Mouse (Mus musculus): ENCODE data around the gene Mettl16. TPM values are rescaled to one million over a fixed set of nuclear protein-coding genes. Genes with fewer than 3 reads are reported as not detected.
"Not testable (repeated sequence)": the region's sequence is repeated elsewhere in the genome, so short reads cannot be mapped to it uniquely, and the experiment has no call there.

The Mettl16 gene
- polyA plus RNA-seq, 1 experiment from 2014 or later, result 34.8 TPM

DNA sequence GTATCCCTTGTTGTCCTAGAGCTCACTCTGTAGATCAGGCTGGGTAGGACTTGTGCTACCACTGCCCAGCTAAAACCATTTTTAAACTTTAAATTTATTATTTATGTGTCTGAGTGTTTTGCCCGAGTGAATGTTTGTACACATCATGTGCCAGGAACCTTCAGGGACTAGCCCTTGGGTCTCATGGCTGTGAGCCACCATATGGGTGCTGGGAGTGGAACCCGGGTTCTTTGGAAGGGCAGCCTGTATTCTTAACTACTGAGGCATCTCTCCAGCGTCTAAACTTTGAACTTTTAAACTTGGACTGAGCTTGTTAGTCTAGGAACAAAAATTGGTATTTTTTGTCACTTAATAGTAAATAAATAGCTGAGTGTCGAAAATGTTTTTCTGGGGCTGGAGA lies 22.2 kb downstream of the Mettl16 start:
- no peak for DNase-seq
- Histone ChIP-seq H3K4me2 (no peak overlapping the region), H3K9ac (no peak overlapping the region), H3K27me3 (no peaks in the 10 kb centered on the region), H3K4me3 (replicated peaks) (no peak overlapping the region), H3K27ac (no peak overlapping the region), H3K36me3 (peaks cover 85% of the 10 kb centered on the region), H3K9me3 (replicated peaks) (no peaks in the 10 kb centered on the region), H3K4me1 (replicated peaks) (no peaks in the 10 kb centered on the region)
- no peak for ATAC-seq (ENCODE audit: low read depth)
- WGBS (ENCODE audit: insufficient replicate concordance), result 82% methylated on average over 4 of the region's 4 CpGs

DNA sequence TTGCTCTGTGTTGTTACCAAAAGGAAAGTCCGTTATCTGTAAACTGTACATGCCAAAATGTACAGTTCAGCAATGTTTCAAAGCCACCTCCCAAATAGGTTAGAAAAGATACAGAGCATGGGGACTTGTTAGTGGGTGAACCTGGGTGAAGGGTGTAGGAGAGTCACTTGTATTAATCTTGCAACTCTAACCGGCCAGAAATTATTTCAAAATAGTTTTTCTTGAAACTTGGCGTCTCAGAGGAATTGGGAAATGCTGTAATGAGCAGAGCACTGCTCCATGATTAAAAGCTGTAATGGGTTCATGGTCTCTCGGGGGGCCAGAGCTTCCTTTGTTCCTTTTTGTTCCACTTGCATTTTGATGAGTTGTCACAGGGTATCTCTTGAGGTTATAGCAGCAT lies 30.0 kb downstream of the Mettl16 start:
- no peaks in the 10 kb centered on the region for H3K27me3 ChIP-seq
- no peaks in the 10 kb centered on the region for H3K4me1 ChIP-seq (replicated peaks)
- H3K4me2 ChIP-seq, result no peak overlapping the region
- WGBS (ENCODE audit: insufficient replicate concordance), result 73% methylated on average over 4 of the region's 4 CpGs
- ATAC-seq (ENCODE audit: low read depth) (no peak), DNase-seq (no peak)
- H3K4me3 ChIP-seq (replicated peaks), result no peak overlapping the region
- H3K36me3 ChIP-seq, result peaks cover 62% of the 10 kb centered on the region
- H3K9me3 ChIP-seq (replicated peaks), result no peaks in the 10 kb centered on the region
- H3K27ac ChIP-seq, result no peak overlapping the region
- H3K9ac ChIP-seq, result no peak overlapping the region

DNA sequence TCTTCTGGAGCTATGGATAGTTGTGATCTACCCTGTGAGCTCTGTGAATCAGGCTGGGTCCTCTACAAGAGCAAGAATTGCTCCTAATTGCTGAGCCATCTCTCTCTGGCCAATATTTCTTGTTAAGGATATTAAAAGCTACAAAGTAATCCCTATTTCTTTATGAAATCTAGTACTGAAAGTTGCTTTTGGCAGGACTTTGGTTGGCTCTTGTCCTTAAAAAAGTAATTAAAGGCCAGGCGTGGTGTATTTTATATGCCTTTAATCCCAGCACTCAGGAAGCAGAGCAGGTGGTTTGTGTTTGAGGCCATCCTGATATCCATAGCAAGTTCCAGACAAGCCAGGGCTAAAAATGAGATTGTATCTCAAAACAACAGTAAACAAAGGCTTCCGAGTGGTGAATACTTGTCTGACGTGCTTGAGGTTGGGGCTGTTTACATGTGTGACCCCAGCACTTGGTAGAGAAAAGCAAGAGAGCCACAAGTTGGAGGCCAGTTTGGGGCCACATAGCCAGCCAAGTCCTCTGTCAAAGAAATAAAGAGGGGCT lies 33.5 kb downstream of the Mettl16 start:
- H3K4me1 ChIP-seq (replicated peaks), result no peaks in the 10 kb centered on the region
- DNase-seq (no peak), ATAC-seq (ENCODE audit: low read depth) (no peak)
- no peak overlapping the region for H3K9ac ChIP-seq
- H3K36me3 ChIP-seq, result peaks cover 67% of the 10 kb centered on the region
- WGBS (ENCODE audit: insufficient replicate concordance), result 86% methylated on average over 3 of the region's 3 CpGs
- no peak overlapping the region for H3K4me2 ChIP-seq
- H3K9me3 ChIP-seq (replicated peaks), result no peaks in the 10 kb centered on the region
- no peaks in the 10 kb centered on the region for H3K27me3 ChIP-seq
- no peak overlapping the region for H3K4me3 ChIP-seq (replicated peaks)
- no peak overlapping the region for H3K27ac ChIP-seq

DNA sequence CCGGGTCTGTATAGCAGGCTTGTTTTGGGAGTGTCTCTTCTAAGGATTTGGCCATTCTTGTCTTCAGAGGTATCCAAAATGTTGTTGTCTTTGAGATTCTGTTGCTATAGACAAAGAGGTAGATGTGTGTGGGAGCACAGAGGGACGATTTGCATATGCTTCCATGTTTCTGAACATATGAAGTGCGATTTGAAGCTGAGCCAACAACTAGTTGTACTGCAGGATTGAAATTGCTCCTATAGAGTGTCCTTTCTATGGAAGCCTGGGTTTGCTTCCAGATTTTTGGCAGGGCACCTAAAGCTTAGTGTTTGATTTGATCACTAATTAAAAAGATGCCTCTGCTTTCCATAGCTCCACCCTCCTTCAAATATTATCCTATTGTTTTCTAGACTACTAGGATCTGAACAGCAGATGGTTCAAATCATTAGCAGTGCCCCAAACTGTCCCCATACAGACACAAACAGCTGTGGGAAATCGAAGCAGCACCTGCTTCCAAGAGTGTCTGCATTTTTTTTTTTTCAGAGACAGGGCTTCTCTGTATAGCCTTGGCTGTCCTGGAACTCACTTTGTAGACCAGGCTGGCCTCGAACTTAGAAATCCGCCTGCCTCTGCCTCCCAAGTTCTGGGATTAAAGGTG lies 36.7 kb downstream of the Mettl16 start:
- DNase-seq (no peak), ATAC-seq (ENCODE audit: low read depth) (no peak)
- WGBS (ENCODE audit: insufficient replicate concordance), result 81% methylated on average over 6 of the region's 6 CpGs
- Histone ChIP-seq H3K9ac (no peak overlapping the region), H3K27me3 (no peaks in the 10 kb centered on the region), H3K9me3 (replicated peaks) (no peaks in the 10 kb centered on the region), H3K36me3 (peaks cover 53% of the 10 kb centered on the region), H3K4me2 (no peak overlapping the region), H3K27ac (no peak overlapping the region), H3K4me1 (replicated peaks) (peaks cover 7% of the 10 kb centered on the region), H3K4me3 (replicated peaks) (no peak overlapping the region)

DNA sequence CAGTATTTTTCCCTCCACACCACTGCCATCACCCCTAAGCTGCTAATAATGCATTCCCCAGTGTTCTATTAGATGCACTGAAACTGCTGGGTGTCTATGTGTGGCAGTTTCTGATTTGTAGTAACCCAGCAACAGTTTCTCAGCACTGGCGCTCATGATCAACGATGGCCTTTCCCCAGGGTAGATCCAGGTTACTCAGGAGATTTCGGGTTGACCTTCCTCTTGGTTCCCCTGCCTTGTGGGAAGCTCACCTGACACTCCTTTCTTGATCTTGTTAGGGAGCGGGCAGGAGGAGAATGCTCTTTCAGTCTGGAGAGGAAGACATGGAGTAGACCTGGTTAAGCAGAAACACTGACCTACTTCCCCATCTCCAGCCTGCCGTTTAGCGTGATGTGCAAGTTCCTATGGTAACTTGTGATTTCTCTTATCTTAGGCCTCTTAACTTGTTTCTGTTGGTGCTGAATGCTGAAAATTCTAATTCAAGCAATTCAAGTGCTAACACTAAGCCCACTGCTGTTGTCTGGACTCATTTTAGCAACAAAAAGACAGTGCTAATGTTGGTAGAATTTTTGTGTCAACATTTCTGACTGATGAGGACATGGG lies 37.7 kb downstream of the Mettl16 start:
- H3K27ac ChIP-seq, result no peak overlapping the region
- 80% methylated on average over 6 of the region's 6 CpGs for WGBS (ENCODE audit: insufficient replicate concordance)
- H3K4me1 ChIP-seq (replicated peaks), result peaks cover 7% of the 10 kb centered on the region
- no peaks in the 10 kb centered on the region for H3K9me3 ChIP-seq (replicated peaks)
- no peaks in the 10 kb centered on the region for H3K27me3 ChIP-seq
- no peak overlapping the region for H3K4me3 ChIP-seq (replicated peaks)
- no peak overlapping the region for H3K9ac ChIP-seq
- no peak overlapping the region for H3K4me2 ChIP-seq
- ATAC-seq (ENCODE audit: low read depth), result no peak
- DNase-seq, result no peak
- peaks cover 57% of the 10 kb centered on the region for H3K36me3 ChIP-seq

DNA sequence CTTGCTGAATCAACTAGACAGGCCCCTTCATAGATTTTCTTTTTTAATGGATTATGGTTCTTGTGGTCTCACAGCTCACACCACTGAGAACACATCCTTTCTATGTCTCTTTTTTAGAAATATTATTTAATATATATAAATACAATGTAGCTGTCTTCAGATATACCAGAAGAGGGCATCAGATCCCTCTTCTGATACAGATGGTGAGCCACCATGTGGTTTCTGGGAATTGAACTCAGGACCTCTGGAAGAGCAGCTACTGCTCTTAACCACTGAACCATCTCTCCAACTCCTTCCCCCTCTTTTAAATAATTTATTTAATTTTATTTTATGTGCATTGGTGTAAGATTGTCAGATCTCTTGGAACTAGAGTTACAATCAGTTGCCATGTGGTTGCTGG lies 39.5 kb downstream of the Mettl16 start:
- H3K9me3 ChIP-seq (replicated peaks), result no peaks in the 10 kb centered on the region
- no peak for ATAC-seq (ENCODE audit: low read depth)
- H3K4me3 ChIP-seq (replicated peaks), result no peak overlapping the region
- H3K27me3 ChIP-seq, result no peaks in the 10 kb centered on the region
- H3K4me1 ChIP-seq (replicated peaks), result peaks cover 7% of the 10 kb centered on the region
- H3K4me2 ChIP-seq, result no peak overlapping the region
- H3K36me3 ChIP-seq, result peaks cover 58% of the 10 kb centered on the region
- H3K9ac ChIP-seq, result no peak overlapping the region
- H3K27ac ChIP-seq, result no peak overlapping the region
- no peak for DNase-seq

DNA sequence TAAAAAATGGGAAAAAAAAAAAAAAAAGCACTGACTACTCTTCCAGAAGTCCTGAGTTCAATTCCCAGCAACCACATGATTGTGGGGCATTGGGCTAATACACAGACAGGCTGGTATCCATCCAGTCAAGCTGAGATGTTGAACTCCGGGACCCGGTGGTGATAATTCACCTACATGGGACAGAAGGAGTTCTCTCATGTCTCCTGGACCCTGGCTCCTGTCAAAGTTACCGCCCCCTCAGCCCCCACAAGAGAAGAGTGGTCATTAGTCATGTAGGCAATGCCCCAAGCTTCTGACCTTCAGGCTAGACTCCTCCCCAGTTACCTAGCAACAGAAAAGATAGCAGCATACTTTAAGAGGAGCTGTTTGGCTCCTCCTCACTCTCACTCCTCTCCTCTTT lies 40.4 kb downstream of the Mettl16 start:
- peaks cover 50% of the 10 kb centered on the region for H3K36me3 ChIP-seq
- H3K4me2 ChIP-seq; ATAC-seq (ENCODE audit: low read depth); DNase-seq; H3K9ac ChIP-seq; H3K4me3 ChIP-seq (replicated peaks); H3K4me1 ChIP-seq (replicated peaks); H3K27ac ChIP-seq; H3K9me3 ChIP-seq (replicated peaks); H3K27me3 ChIP-seq: not testable (repeated sequence)
- 81% methylated on average over 3 of the region's 3 CpGs for WGBS (ENCODE audit: insufficient replicate concordance)

DNA sequence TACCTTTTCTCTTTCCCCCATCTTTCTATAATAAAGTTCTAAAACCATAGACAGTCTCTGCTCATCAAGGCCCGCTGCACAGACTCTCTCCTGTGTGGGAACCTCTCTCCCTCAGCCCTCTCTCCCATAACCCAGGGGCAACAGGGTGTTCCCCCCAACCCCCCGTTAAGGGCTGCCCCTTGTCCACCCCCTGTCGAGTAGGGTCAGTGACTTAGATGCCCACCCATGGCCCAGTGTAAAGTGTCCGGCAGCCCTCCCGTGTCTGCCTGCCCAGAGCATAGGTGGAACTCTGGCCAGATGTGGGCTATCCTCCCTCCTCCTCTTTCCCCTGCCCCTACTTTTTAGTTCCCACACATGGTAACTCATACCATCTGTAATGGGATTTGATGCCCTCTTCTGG lies 40.9 kb downstream of the Mettl16 start:
- ATAC-seq (ENCODE audit: low read depth) (no peak), DNase-seq (no peak)
- Histone ChIP-seq H3K36me3 (peaks cover 49% of the 10 kb centered on the region), H3K4me2 (no peak overlapping the region), H3K4me3 (replicated peaks) (no peak overlapping the region), H3K9ac (no peak overlapping the region), H3K27ac (no peak overlapping the region), H3K27me3 (no peaks in the 10 kb centered on the region), H3K9me3 (replicated peaks) (no peaks in the 10 kb centered on the region), H3K4me1 (replicated peaks) (peaks cover 7% of the 10 kb centered on the region)
- WGBS (ENCODE audit: insufficient replicate concordance), result 89% methylated on average over 5 of the region's 5 CpGs

DNA sequence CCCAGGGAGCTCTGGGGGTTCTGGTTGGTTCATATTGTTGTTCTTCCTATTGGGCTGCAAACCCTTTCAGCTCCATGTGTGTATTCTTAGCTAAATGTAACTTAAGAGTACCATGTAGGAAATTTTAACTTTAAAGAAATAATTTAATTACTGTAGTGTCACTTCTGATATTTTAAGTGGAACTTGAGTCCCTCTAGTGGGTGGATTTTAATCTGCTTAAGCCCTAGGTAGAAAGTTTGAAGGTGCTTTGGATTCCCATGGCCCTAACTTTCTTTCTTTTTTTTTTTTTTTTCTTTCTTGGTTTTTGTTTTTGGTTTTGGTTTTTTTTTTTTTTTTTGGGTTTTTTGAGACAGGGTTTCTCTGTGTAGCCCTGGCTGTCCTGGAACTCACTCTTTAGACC lies 45.2 kb downstream of the Mettl16 start:
- H3K9me3 ChIP-seq (replicated peaks), result no peaks in the 10 kb centered on the region
- peaks cover 54% of the 10 kb centered on the region for H3K36me3 ChIP-seq
- peaks cover 7% of the 10 kb centered on the region for H3K4me1 ChIP-seq (replicated peaks)
- H3K27ac ChIP-seq, result no peak overlapping the region
- no peak overlapping the region for H3K4me2 ChIP-seq
- no peak for ATAC-seq (ENCODE audit: low read depth)
- H3K27me3 ChIP-seq, result no peaks in the 10 kb centered on the region
- H3K4me3 ChIP-seq (replicated peaks), result no peak overlapping the region
- no peak overlapping the region for H3K9ac ChIP-seq
- DNase-seq, result no peak

DNA sequence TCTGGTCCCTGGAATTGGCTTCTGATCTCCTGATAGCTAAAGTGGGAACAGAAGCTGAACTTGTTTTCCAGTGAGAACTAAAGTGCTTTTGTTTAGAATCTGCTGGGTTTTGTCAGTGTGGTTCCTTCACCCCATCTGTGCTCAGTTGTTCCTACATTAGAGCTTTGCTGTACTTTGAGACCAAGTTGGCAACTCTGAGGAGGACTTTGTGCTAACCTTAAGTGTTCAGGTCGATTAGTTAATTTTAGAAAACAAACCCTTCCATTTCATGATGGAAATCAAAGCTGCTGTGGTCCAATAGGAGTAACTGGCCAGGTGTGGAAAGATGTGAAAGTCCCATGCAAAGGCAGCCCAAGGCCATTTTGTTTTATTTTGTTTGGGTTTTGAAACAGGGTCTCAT lies 50.3 kb downstream of the Mettl16 start:
- ATAC-seq (ENCODE audit: low read depth), result no peak
- 59% methylated on average over 1 of the region's 1 CpGs for WGBS (ENCODE audit: insufficient replicate concordance)
- DNase-seq, result no peak
- H3K27ac ChIP-seq, result no peak overlapping the region
- H3K9me3 ChIP-seq (replicated peaks), result no peaks in the 10 kb centered on the region
- peaks cover 40% of the 10 kb centered on the region for H3K36me3 ChIP-seq
- H3K27me3 ChIP-seq, result no peaks in the 10 kb centered on the region
- H3K4me1 ChIP-seq (replicated peaks), result peaks cover 8% of the 10 kb centered on the region
- no peak overlapping the region for H3K9ac ChIP-seq
- no peak overlapping the region for H3K4me2 ChIP-seq
- no peak overlapping the region for H3K4me3 ChIP-seq (replicated peaks)

DNA sequence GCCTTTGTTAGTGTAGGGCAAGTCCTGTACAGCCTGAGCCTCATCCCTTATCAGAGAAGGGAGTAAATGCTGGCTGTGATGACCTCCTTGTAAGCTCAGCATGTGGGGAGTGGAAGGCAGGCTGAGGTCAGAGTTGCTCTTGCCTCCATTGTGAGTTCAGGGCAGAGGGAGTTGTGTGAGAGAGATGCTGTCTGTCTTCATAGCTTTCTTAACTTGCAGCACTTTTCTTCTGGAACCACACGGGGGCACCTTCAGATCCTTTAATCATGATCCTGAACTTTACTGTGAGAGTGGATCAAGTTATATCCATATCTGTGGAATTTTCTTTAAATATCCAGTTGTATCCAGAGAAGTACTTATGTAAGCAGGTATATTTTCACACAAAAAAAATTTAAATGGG lies 50.8 kb downstream of the Mettl16 start:
- H3K27ac ChIP-seq, result no peak overlapping the region
- ATAC-seq (ENCODE audit: low read depth), result no peak
- peaks cover 13% of the 10 kb centered on the region for H3K4me1 ChIP-seq (replicated peaks)
- WGBS (ENCODE audit: insufficient replicate concordance), result 54% methylated on average over 1 of the region's 1 CpGs
- no peak overlapping the region for H3K4me3 ChIP-seq (replicated peaks)
- H3K4me2 ChIP-seq, result no peak overlapping the region
- peaks cover 36% of the 10 kb centered on the region for H3K36me3 ChIP-seq
- no peaks in the 10 kb centered on the region for H3K9me3 ChIP-seq (replicated peaks)
- no peaks in the 10 kb centered on the region for H3K27me3 ChIP-seq
- H3K9ac ChIP-seq, result no peak overlapping the region
- DNase-seq, result no peak

DNA sequence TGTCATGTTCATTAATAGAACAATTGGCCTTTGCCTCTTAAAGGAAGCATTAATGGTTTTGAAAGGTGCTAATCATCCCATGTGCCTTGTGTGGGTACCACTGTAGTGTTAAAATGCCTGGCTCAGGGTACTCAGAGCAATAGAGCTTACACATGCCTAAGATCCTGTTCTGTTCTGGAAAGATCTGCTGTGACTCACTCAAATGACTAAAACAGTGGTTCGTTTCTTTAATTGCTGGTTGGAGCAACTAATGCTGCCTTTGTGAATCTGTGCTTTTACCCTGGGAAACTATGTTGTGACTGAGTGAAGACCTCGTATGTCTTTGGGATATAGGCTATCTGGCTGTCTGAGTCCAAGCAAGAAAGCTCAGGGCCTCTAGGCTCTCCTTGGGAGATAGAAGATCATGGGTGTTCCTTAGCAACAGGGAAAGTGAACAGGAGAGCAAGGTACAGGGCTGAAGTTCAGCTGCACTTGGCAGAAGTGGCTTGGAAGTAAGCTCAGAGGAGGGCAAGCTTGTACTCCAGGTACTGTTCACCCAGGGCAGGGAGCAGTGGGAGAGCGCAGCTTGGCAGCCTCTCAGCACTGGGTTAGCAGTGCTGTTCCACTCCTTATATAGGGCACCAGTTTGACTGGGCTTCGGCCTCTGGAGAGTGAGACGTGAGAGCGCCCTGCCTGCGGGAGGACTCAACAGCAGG lies 52.3 kb downstream of the Mettl16 start:
- DNase-seq (no peak), ATAC-seq (ENCODE audit: low read depth) (no peak)
- Histone ChIP-seq H3K36me3 (peaks cover 22% of the 10 kb centered on the region), H3K4me2 (no peak overlapping the region), H3K9me3 (replicated peaks) (no peaks in the 10 kb centered on the region), H3K4me3 (replicated peaks) (no peak overlapping the region), H3K27me3 (no peaks in the 10 kb centered on the region), H3K4me1 (replicated peaks) (peaks cover 27% of the 10 kb centered on the region), H3K9ac (no peak overlapping the region), H3K27ac (no peak overlapping the region)
- 83% methylated on average over 7 of the region's 7 CpGs for WGBS (ENCODE audit: insufficient replicate concordance)
